Mouse (Mus musculus): Measurements from ENCODE around the gene Teddm2. TPM values are rescaled to one million over a fixed set of nuclear protein-coding genes. Genes with fewer than 3 reads are reported as not detected.

Gene Teddm2
- polyA plus RNA-seq, 1 experiment from 2014 or later: 0.36 TPM

DNA sequence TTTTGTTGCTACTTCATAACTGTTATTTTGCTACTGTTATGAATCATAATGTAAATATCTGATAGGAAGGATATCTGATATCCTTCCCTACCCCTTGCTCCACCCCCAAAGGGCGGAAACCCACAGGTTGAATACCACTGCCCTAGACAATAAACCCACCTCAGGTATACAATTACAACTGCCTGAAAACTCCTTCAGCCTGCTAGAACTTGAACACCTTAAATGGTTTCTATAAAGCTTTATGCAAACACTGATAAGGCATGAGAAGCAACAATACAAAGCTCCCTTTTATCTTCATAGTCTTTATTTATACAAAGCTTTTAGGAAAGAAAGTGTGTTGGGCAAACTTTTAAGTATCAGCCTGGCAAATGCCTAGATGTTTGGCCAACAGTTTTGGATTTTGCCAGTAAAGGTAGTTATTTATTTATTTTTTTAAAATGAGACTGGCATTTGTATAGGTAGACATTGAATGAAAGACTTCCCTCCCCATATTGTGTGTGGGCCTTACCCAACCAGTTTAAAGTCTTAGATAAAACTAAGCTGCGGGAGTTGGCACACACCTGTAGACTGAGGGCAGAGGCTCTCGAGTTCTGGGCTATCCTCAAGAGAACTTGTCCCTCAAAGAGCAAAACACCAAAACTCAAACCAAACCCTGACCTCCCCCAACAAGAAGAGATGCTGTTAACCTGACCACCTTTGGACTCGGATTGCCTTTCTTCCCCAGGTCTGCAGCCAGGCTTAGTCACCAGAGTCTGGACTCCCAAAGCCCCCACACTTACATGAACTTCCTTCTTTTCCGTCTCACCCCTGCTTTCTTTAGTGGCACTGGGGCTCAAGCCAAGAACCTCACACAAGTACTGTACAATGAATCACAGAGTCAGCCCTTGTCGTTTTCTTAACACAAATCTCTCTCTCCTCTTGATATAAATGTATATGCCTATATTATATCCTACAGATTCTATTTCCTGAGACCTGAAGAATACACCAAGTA, 24.7 kb upstream of the Teddm2 start:
- WGBS (ENCODE audit: insufficient replicate concordance): 81% methylated on average over 6 of the region's 6 CpGs

DNA sequence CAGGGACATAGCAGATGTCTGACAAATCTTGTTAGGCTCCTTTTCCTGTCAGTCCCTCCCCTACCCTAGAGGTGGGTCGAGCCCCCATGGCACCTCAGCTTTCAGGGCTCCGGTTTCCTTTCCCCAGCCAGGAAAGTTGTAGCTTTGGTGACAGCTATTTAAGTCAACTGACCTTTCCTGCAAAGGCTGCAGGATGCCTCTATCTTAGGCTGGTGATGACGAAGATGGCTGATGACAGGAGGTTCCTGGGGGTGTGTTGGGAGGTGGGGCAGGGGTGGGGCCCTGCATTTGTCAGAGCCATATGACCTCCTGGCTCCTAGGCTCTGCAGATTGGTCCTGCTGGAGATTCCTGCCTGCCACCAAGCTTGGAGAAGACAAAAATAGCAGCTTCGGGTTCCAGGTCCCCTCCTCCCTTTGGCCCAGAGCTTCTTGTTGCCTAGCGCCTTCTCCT, 22.6 kb upstream of the Teddm2 start:
- Histone ChIP-seq H3K27ac (ENCODE audit: low read depth, low read length) (peak overlapping the region; percentile 68), H3K36me3 (ENCODE audit: control insufficient read depth, insufficient read depth, low read length) (no peaks in the 10 kb centered on the region), H3K4me1 (ENCODE audit: control insufficient read depth, insufficient read depth, low read length) (peaks cover 5% of the 10 kb centered on the region; the same call in 1 of the 2 replicates), H3K9me3 (replicated peaks; ENCODE audit: control insufficient read depth, low read length) (no peaks in the 10 kb centered on the region), H3K27me3 (ENCODE audit: control insufficient read depth, insufficient read depth, low read length) (no peaks in the 10 kb centered on the region), H3K9ac (ENCODE audit: low read depth, low read length) (no peak overlapping the region), H3K4me3 (ENCODE audit: low read depth, low read length) (no peak overlapping the region), H3K4me2 (no peak overlapping the region)
- WGBS (ENCODE audit: insufficient replicate concordance): 6% methylated on average over 5 of the region's 5 CpGs
- peak; percentile 73; the same call in 1 of the 2 replicates for ATAC-seq (replicated peaks; ENCODE audit: insufficient number of reproducible peaks, low FRiP score, low TSS enrichment)

More for the DNA sequence above, 24.7 kb upstream of the Teddm2 start:
- ATAC-seq (replicated peaks; ENCODE audit: insufficient number of reproducible peaks, low FRiP score, low TSS enrichment): no peak
- H3K4me1 ChIP-seq (ENCODE audit: control insufficient read depth, insufficient read depth, low read length): peaks cover 4% of the 10 kb centered on the region; the same call in 1 of the 2 replicates
- H3K36me3 ChIP-seq (ENCODE audit: control insufficient read depth, insufficient read depth, low read length): no peaks in the 10 kb centered on the region
- no peak overlapping the region for H3K4me3 ChIP-seq (ENCODE audit: low read depth, low read length)
- H3K27me3 ChIP-seq (ENCODE audit: control insufficient read depth, insufficient read depth, low read length): no peaks in the 10 kb centered on the region
- no peak overlapping the region for H3K27ac ChIP-seq (ENCODE audit: low read depth, low read length)
- no peak overlapping the region for H3K4me2 ChIP-seq
- no peaks in the 10 kb centered on the region for H3K9me3 ChIP-seq (replicated peaks; ENCODE audit: control insufficient read depth, low read length)
- no peak overlapping the region for H3K9ac ChIP-seq (ENCODE audit: low read depth, low read length)

- no peaks in the 10 kb centered on the region for H3K36me3 ChIP-seq (ENCODE audit: control insufficient read depth, insufficient read depth, low read length)
- no peak overlapping the region for H3K4me2 ChIP-seq
- H3K4me1 ChIP-seq (ENCODE audit: control insufficient read depth, insufficient read depth, low read length): peaks cover 5% of the 10 kb centered on the region; the same call in 1 of the 2 replicates
- H3K27me3 ChIP-seq (ENCODE audit: control insufficient read depth, insufficient read depth, low read length): no peaks in the 10 kb centered on the region
- H3K9me3 ChIP-seq (replicated peaks; ENCODE audit: control insufficient read depth, low read length): no peaks in the 10 kb centered on the region
- ATAC-seq (replicated peaks; ENCODE audit: insufficient number of reproducible peaks, low FRiP score, low TSS enrichment): no peak
- H3K9ac ChIP-seq (ENCODE audit: low read depth, low read length): no peak overlapping the region
- H3K4me3 ChIP-seq (ENCODE audit: low read depth, low read length): no peak overlapping the region
- H3K27ac ChIP-seq (ENCODE audit: low read depth, low read length): no peak overlapping the region
- 87% methylated on average over 3 of the region's 3 CpGs for WGBS (ENCODE audit: insufficient replicate concordance)
These were observed 21.6 kb upstream of the Teddm2 start for GRCm38 (mm10) chr1:153921642-153922041.

- H3K9me3 ChIP-seq (replicated peaks; ENCODE audit: control insufficient read depth, low read length): no peaks in the 10 kb centered on the region
- no peak overlapping the region for H3K4me2 ChIP-seq
- no peaks in the 10 kb centered on the region for H3K36me3 ChIP-seq (ENCODE audit: control insufficient read depth, insufficient read depth, low read length)
- H3K4me3 ChIP-seq (ENCODE audit: low read depth, low read length): no peak overlapping the region
- H3K4me1 ChIP-seq (ENCODE audit: control insufficient read depth, insufficient read depth, low read length): peaks cover 5% of the 10 kb centered on the region; the same call in 1 of the 2 replicates
- 49% methylated on average over 3 of the region's 3 CpGs for WGBS (ENCODE audit: insufficient replicate concordance)
- no peaks in the 10 kb centered on the region for H3K27me3 ChIP-seq (ENCODE audit: control insufficient read depth, insufficient read depth, low read length)
- no peak overlapping the region for H3K9ac ChIP-seq (ENCODE audit: low read depth, low read length)
- peak; percentile 31; the same call in 1 of the 2 replicates for ATAC-seq (replicated peaks; ENCODE audit: insufficient number of reproducible peaks, low FRiP score, low TSS enrichment)
- no peak overlapping the region for H3K27ac ChIP-seq (ENCODE audit: low read depth, low read length)
These were observed 18.6 kb upstream of the Teddm2 start for GRCm38 (mm10) chr1:153918521-153919206.

- WGBS (ENCODE audit: insufficient replicate concordance): 54% methylated on average over 3 of the region's 3 CpGs
- Histone ChIP-seq H3K4me3 (ENCODE audit: low read depth, low read length) (no peak overlapping the region), H3K4me1 (ENCODE audit: control insufficient read depth, insufficient read depth, low read length) (no peaks in the 10 kb centered on the region), H3K4me2 (no peak overlapping the region), H3K9me3 (replicated peaks; ENCODE audit: control insufficient read depth, low read length) (no peaks in the 10 kb centered on the region), H3K36me3 (ENCODE audit: control insufficient read depth, insufficient read depth, low read length) (no peaks in the 10 kb centered on the region), H3K27ac (ENCODE audit: low read depth, low read length) (no peak overlapping the region), H3K9ac (ENCODE audit: low read depth, low read length) (no peak overlapping the region), H3K27me3 (ENCODE audit: control insufficient read depth, insufficient read depth, low read length) (no peaks in the 10 kb centered on the region)
- ATAC-seq (replicated peaks; ENCODE audit: insufficient number of reproducible peaks, low FRiP score, low TSS enrichment): no peak
These were observed 13.8 kb upstream of the Teddm2 start for GRCm38 (mm10) chr1:153913869-153914268.

DNA sequence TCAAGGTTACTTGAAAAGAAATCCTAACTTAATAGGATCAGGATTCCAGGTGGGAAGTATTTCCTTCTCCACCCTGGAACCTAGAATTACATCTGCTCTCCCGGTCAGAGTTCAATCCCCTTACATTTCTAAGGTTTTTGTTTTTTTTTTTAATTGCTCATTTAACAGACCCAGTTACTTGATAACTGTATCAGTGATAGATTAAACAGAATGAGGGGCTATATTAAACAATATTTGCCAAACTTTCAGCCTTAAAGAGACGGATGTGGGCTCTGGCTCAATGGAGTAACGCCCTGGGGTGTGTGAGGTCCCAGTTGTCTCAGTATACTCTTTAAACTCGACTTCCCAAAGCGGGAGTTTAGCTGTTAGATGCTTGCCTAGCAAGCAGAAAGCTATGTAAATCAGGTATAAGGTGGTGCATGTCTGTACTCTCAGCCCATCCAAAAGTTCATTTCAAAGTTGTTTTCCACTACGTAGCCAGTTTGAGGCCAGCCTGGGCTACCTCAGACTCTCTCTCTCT, 11.3 kb upstream of the Teddm2 start:
- Histone ChIP-seq H3K9ac (ENCODE audit: low read depth, low read length) (no peak overlapping the region), H3K4me3 (ENCODE audit: low read depth, low read length) (no peak overlapping the region), H3K27me3 (ENCODE audit: control insufficient read depth, insufficient read depth, low read length) (no peaks in the 10 kb centered on the region), H3K36me3 (ENCODE audit: control insufficient read depth, insufficient read depth, low read length) (peaks cover 22% of the 10 kb centered on the region), H3K4me2 (no peak overlapping the region), H3K9me3 (replicated peaks; ENCODE audit: control insufficient read depth, low read length) (no peaks in the 10 kb centered on the region), H3K4me1 (ENCODE audit: control insufficient read depth, insufficient read depth, low read length) (no peaks in the 10 kb centered on the region), H3K27ac (ENCODE audit: low read depth, low read length) (no peak overlapping the region)
- 86% methylated on average over 6 of the region's 6 CpGs for WGBS (ENCODE audit: insufficient replicate concordance)
- no peak for ATAC-seq (replicated peaks; ENCODE audit: insufficient number of reproducible peaks, low FRiP score, low TSS enrichment)

DNA sequence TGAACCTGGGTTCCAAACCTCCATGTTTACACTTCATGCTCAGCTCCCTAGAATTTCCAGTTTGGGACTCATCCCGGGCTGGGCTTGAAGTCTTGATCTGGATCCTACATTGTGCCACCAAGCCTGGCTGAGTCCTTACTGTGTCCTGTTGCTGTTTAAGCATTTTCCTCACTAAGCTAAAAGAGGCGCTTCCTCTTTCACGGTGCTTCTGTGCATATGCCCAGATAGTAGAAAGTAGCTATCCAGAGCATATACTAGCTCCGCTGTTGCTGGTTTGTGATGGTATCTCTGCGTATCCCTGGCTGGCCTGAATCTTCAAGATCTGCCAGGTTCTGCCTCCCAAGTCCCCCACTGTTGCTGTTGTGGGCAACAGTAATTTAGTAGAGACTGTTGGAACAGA, 10.4 kb upstream of the Teddm2 start:
- WGBS (ENCODE audit: insufficient replicate concordance): 82% methylated on average over 5 of the region's 5 CpGs
- no peak for ATAC-seq (replicated peaks; ENCODE audit: insufficient number of reproducible peaks, low FRiP score, low TSS enrichment)
- peaks cover 29% of the 10 kb centered on the region for H3K36me3 ChIP-seq (ENCODE audit: control insufficient read depth, insufficient read depth, low read length)

GRCm38 (mm10) chr1:153909963-153910291, 9.9 kb upstream of the Teddm2 start:
- Histone ChIP-seq H3K9ac (ENCODE audit: low read depth, low read length) (no peak overlapping the region), H3K9me3 (replicated peaks; ENCODE audit: control insufficient read depth, low read length) (no peaks in the 10 kb centered on the region), H3K27me3 (ENCODE audit: control insufficient read depth, insufficient read depth, low read length) (no peaks in the 10 kb centered on the region), H3K4me1 (ENCODE audit: control insufficient read depth, insufficient read depth, low read length) (no peaks in the 10 kb centered on the region), H3K27ac (ENCODE audit: low read depth, low read length) (no peak overlapping the region), H3K4me3 (ENCODE audit: low read depth, low read length) (no peak overlapping the region), H3K4me2 (no peak overlapping the region), H3K36me3 (ENCODE audit: control insufficient read depth, insufficient read depth, low read length) (peaks cover 34% of the 10 kb centered on the region)
- ATAC-seq (replicated peaks; ENCODE audit: insufficient number of reproducible peaks, low FRiP score, low TSS enrichment): no peak
- WGBS (ENCODE audit: insufficient replicate concordance): 86% methylated on average over 9 of the region's 9 CpGs

More for the DNA sequence above, 10.4 kb upstream of the Teddm2 start:
- Histone ChIP-seq H3K27ac (ENCODE audit: low read depth, low read length) (no peak overlapping the region), H3K4me1 (ENCODE audit: control insufficient read depth, insufficient read depth, low read length) (no peaks in the 10 kb centered on the region), H3K27me3 (ENCODE audit: control insufficient read depth, insufficient read depth, low read length) (no peaks in the 10 kb centered on the region), H3K4me2 (no peak overlapping the region), H3K9me3 (replicated peaks; ENCODE audit: control insufficient read depth, low read length) (no peaks in the 10 kb centered on the region), H3K9ac (ENCODE audit: low read depth, low read length) (no peak overlapping the region), H3K4me3 (ENCODE audit: low read depth, low read length) (no peak overlapping the region)

Measured in heart, embryonic 11.5 days (tissue).